Mouse (Mus musculus) layer of hippocampus, adult 18-20 months (tissue): ENCODE measurements around the gene Chaf1a. TPM values are rescaled to one million over a fixed set of nuclear protein-coding genes. Genes with fewer than 3 reads are reported as not detected.
A peak's percentile ranks its signal among the peaks of the same experiment; 100 is the strongest.
"Not testable (repeated sequence)": the region's sequence is repeated elsewhere in the genome, so short reads cannot be mapped to it uniquely, and the experiment has no call there.

Source experiments
- DNase-seq, 2 experiments: peaks; one replicate each; pipeline ENCODE4 v3.0.0; 2022; ENCODE audit warnings: low spot score in 2 of 2
- total RNA-seq, 2 experiments: library from RNA; stranded (reverse); gene quantifications; 2 replicates each; pipeline ENCODE4 v1.2.3; 2021

The Chaf1a gene
- total RNA-seq, 2 experiments from 2014 or later, result 2.0 to 3.0 TPM

DNA sequence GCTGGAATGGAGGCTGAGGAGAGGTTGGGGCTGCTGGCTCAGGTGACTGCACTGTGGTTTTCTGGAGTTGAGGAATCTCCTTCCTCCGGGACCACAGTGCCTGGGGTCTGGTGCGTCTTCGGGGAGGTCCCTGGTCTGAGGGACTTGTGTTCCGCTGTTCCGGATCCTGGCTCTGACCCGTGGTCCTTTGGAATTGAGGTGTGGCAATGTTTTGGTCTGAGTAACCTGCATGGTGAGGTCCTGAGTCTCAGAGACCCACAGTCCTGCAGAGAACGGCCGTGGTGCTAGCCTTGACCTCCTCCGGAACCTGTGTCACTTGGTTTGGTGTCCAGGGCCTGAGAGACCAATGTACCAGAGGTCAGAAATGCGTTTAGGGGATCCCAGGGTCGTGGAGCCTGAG lies 39.7 kb downstream of the Chaf1a start:
- DNase-seq, result no peak

GRCm38 (mm10) chr17:56080781-56081585 lies 40.7 kb downstream of the Chaf1a start:
- peak; percentile 45 to 47 for DNase-seq

DNA sequence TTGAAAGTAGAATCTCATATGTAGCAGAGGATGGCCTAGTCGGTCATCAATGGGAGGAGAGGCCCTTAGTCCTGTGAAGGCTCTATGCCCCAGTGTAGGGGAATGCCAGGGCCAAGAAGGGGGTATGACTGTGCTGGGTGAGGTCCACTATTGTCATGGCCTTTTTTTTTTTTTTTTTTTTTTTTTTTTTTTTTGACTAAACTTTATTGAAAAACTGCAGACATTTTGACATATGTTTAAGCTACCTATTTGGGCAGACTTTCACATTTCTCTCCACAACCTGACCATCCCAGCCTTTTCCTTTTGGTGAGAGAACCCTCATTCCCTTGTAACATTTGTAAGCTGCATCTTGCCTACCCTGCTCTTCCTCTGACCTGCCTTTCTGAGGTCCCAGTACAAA lies 52.1 kb downstream of the Chaf1a start:
- DNase-seq, result no peak

- no peak for DNase-seq
Observed at GRCm38 (mm10) chr17:56092794-56093193, 52.6 kb downstream of the Chaf1a start.

- DNase-seq, result no peak
Observed at GRCm38 (mm10) chr17:56096883-56097282, 56.6 kb downstream of the Chaf1a start.

DNA sequence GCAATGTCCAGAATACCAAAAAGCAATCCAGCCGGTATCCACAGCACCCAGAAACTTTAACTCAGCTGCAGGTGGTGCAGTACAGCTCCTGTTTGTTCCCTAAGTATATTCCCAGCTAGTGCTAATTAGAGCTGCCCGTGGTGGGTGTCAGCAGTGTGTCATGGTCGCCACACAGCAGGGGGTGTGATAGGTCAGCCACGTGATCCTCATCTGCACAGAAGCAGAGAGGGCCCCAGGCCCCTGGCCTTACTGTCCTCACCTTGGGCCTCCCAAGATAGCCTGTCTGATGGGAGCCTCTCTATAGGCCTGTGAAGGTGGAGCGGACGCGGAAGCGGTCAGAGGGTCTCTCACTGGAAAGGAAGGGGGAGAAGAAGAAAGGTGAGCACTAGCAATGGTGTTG lies 57.9 kb downstream of the Chaf1a start:
- no peak for DNase-seq

GRCm38 (mm10) chr17:56098711-56099572 lies 58.7 kb downstream of the Chaf1a start:
- DNase-seq, result no peak

DNA sequence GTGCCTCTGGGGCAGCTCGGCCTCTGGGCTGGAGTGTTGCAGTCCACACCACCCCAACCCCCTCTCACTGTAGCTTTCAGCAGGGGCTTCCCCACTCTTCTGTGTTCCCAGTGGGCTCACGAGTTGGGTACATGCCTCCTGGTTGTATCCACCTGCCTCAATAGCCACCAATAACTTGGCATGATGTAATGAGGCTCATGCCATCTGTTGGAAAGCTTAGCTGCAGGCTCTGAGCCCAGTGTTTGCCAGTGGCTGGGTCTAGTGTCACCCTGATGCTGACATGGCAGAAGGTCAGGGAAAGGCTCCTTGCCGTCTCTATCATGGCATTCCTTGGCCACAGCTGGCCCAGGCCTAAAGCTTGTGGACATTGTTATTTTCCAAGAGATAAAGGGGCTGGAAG lies 60.6 kb downstream of the Chaf1a start:
- no peak for DNase-seq

DNA sequence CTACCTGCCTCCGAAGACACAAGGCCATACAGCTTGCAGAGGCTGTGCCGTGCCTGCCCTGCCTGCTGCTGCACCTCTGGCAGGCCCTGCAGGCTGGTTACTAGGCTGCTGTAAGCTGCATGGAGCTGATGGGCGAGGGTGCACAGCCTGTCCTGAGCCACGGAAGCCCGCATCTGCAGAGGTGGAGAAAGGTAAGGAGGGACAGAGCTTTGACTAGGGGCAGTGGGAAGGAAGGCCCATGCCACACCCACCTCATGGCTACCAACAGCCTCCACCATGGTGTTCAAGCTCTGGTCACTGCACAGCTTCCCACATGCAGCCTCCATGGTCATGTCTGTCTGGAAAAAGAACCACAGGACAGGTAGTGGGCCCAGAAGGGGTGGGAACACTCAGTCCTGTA lies 61.9 kb downstream of the Chaf1a start:
- DNase-seq, result no peak

DNA sequence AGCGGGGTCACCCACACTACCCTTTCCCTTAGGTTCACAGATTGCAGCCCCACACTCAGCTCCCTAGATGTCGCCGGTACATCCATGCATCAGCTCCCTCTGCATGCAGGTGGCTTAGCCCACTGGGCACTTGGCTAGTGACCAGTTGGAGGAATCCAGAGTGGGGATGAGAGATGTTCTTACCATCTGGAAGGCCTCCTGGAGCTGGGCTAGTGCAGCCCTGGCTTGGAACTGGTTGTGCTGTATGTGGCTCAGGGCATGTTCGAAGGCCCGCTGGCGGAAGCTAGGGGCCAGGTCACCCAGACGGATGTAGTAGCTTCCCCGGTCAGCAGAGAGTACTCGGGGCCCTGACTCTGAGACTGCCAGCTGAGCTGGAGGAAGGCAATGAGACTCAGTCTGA lies 62.7 kb downstream of the Chaf1a start:
- DNase-seq, result no peak

- no peak for DNase-seq
Observed at GRCm38 (mm10) chr17:56103465-56104285, 63.4 kb downstream of the Chaf1a start.

GRCm38 (mm10) chr17:56104821-56105220 lies 64.6 kb downstream of the Chaf1a start:
- DNase-seq, result not testable (repeated sequence)

- not testable (repeated sequence) for DNase-seq
Observed at GRCm38 (mm10) chr17:56106436-56106835, 66.2 kb downstream of the Chaf1a start.

- DNase-seq, result no peak
Observed at GRCm38 (mm10) chr17:56106981-56107380, 66.7 kb downstream of the Chaf1a start.

- no peak for DNase-seq
Observed at GRCm38 (mm10) chr17:56107736-56108135, 67.5 kb downstream of the Chaf1a start.

GRCm38 (mm10) chr17:56108334-56109044 lies 68.2 kb downstream of the Chaf1a start:
- DNase-seq, result peak; percentile 54 to 85

DNA sequence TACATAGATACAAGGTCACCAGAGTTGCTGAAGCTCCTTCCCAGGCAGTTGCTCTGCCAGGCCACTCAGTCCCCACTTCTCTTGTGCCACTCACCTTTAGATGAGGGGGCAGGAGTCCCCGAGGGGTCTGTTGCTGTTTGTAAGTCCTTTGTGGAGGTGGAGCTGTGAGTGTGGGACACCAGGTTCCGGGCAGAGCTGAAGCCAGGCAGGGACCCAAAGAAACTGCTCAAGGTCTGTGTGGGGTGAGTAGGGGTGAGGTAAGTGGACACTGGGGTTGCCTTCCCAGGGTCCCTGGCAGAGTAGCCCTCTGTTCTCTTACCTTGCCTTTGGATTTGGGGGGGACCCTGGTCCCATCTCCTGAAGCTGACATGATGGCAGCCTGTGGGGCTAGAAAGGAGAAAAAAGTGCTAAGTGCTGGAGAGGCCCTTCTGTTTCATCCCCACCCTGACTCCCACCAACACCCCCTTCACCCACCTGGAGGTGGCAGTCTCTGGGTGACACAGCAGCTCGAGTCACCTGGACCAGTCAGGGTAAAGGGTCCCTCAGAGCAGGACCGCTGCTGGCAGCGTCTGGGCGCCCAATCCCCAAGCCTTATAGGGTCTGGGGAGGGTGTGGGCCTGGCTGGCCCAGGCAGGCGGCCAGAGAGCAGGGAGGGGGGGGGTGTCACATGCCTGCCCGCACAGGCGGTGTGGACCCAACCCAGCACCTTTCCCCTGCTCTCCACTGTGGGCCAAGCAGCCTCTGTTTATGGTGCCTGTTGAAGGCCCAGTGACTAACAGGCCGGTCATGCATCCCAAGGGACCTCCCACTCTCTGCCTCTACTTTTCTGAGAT lies 69.2 kb downstream of the Chaf1a start, which contains the start of gene Plin4:
TSS of gene Plin4 (minus strand) at position 585 of the 833 bp plus-strand sequence.
- no peak for DNase-seq

DNA sequence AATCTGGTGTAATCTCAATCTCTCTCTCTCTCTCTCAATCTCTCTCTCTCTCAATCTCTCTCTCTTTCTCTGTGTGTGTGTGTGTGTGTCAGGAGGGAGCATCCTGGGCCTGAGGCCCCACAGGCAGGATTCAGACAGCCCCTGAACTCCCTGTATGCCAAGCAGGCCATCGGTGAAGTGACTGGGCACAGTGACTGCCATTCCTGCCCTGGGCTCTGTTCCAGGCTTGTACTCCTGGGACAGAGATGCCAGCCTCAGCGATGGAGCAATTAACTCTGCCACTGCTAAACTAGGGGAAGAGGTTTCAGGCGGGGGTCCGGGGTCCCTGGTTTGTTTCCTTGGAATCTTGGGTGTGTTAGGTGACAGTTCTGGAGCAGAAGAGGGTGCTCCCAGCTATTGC lies 70.3 kb downstream of the Chaf1a start:
- DNase-seq, result no peak

DNA sequence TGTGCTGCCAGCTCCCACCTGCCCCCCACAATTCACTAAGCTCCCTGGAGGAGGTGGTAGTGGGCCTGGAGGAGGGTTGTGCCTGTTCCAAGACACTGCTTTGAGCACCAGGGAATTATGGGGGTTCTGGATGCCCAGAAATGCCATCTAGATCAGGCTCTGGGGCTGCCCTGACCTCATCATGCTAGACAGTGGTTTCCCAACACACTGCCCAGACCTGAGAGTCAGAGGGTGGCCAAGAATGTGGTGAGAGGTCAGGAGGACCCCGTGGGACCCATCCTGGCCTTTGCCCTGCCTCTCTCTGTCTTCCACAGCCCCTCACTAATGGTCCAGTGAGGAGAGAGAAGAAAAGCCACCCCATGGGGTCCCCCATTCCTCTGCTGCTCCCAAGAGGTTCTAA lies 70.8 kb downstream of the Chaf1a start:
- no peak for DNase-seq

GRCm38 (mm10) chr17:56111864-56112263 lies 71.6 kb downstream of the Chaf1a start:
- DNase-seq, result peak in 1 of 2 experiments; percentile 71
